Mouse (Mus musculus) mammary gland, adult 2 months (tissue): ENCODE measurements around the gene Cnnm3. TPM values are rescaled to one million over a fixed set of nuclear protein-coding genes. Genes with fewer than 3 reads are reported as not detected.

Source experiments
- polyA plus RNA-seq: library from polyadenylated mRNA; depleted of rRNA; stranded (reverse); fragments of >200 nt; gene quantifications from 2 replicates; pipeline ENCODE4 v1.2.3, GENCODE M21; 2012; ENCODE audit warnings: low replicate concordance; rRNA removed

The Cnnm3 gene
- polyA plus RNA-seq = 24.1 and 35.1 TPM in 2 replicates

GRCm38 (mm10) chr1:36511289-36512021, at the start of gene Cnnm3:
Gene Cnnm3 (plus strand): TSS chr1:36511867.

GRCm38 (mm10) chr1:36471181-36472105, 40.2 kb upstream of the Cnnm3 start, which contains the start of gene Cnnm4:
Gene Cnnm4 (plus strand): TSS chr1:36471620.

GRCm38 (mm10) chr1:36536783-36537182, 25.1 kb downstream of the Cnnm3 start, which contains the start of gene Ankrd23:
Gene Ankrd23 (minus strand): TSS chr1:36536883.

GRCm38 (mm10) chr1:36539186-36539585, 27.5 kb downstream of the Cnnm3 start, which contains the start of gene Gm42417:
Gene Gm42417 (minus strand): TSS chr1:36539429.

GRCm38 (mm10) chr1:36546888-36547471, 35.3 kb downstream of the Cnnm3 start, which contains the start of gene Ankrd39:
Gene Ankrd39 (minus strand): TSS chr1:36547445.

GRCm38 (mm10) chr1:36558031-36558993, 46.6 kb downstream of the Cnnm3 start, which contains the start of gene Sema4c:
Gene Sema4c (minus strand): TSS chr1:36558349.

Other genes starting within 250 kb of the Cnnm3 start
- 26.0 and 42.3 TPM in 2 replicates for gene Neurl3, start 237.2 kb upstream of the Cnnm3 start, polyA plus RNA-seq
- 28.8 and 48.6 TPM in 2 replicates for gene Arid5a, start 204.1 kb upstream of the Cnnm3 start, polyA plus RNA-seq
- 51.6 and 53.0 TPM in 2 replicates for gene Kansl3, start 142.7 kb upstream of the Cnnm3 start, polyA plus RNA-seq
- gene Fer1l5, start 139.6 kb upstream of the Cnnm3 start, polyA plus RNA-seq = not detected in 2 replicates
- 17.5 and 32.1 TPM in 2 replicates for gene Lman2l, start 66.6 kb upstream of the Cnnm3 start, polyA plus RNA-seq
- gene Cnnm4, start 40.2 kb upstream of the Cnnm3 start, polyA plus RNA-seq = 6.1 and 6.6 TPM in 2 replicates
- 17.8 and 417 TPM in 2 replicates for gene Ankrd23, start 25.0 kb downstream of the Cnnm3 start, polyA plus RNA-seq
- gene Gm42417, start 27.6 kb downstream of the Cnnm3 start, polyA plus RNA-seq = not detected in 2 replicates
- gene Ankrd39, start 35.6 kb downstream of the Cnnm3 start, polyA plus RNA-seq = 20.2 and 34.2 TPM in 2 replicates
- 23.4 and 25.9 TPM in 2 replicates for gene Sema4c, start 46.5 kb downstream of the Cnnm3 start, polyA plus RNA-seq
- gene Fam178b, start 171.3 kb downstream of the Cnnm3 start, polyA plus RNA-seq = 6.9 and 11.8 TPM in 2 replicates
- 516 and 630 TPM in 2 replicates for gene Cox5b, start 179.6 kb downstream of the Cnnm3 start, polyA plus RNA-seq
- gene 4933424G06Rik, start 198.3 kb downstream of the Cnnm3 start, polyA plus RNA-seq = not detected in 2 replicates
- 110 and 120 TPM in 2 replicates for gene Actr1b, start 202.6 kb downstream of the Cnnm3 start, polyA plus RNA-seq
- gene Zap70, start 249.9 kb downstream of the Cnnm3 start, polyA plus RNA-seq = 16.9 and 59.2 TPM in 2 replicates